Mouse (Mus musculus) ES-Bruce4 (cell line): ENCODE data around the gene Mfsd10. TPM values are rescaled to one million over a fixed set of nuclear protein-coding genes. Genes with fewer than 3 reads are reported as not detected.

ENCODE experiments used
- H3K27ac ChIP-seq: 2 replicates; pipeline ENCODE4 v1.5.1; 2012; ENCODE audit warnings: low read length, inconsistent platforms; ENCODE audit not compliant: insufficient read depth
- H3K27me3 ChIP-seq: 2 replicates; pipeline ENCODE4 v1.6.1; 2012; ENCODE audit warnings: mild to moderate bottlenecking, low read length, inconsistent platforms; ENCODE audit not compliant: control insufficient read depth, poor library complexity, insufficient read depth, severe bottlenecking
- H3K36me3 ChIP-seq: 2 replicates; pipeline ENCODE4 v1.6.1; 2012; ENCODE audit warnings: inconsistent platforms, mild to moderate bottlenecking, low read length, moderate library complexity; ENCODE audit not compliant: control insufficient read depth, poor library complexity, insufficient read depth, severe bottlenecking
- H3K4me1 ChIP-seq: one replicate; pipeline ENCODE4 v1.8.1; 2011; ENCODE audit warnings: low read length; ENCODE audit not compliant: control insufficient read depth, insufficient read depth
- H3K4me3 ChIP-seq: 2 replicates; pipeline ENCODE4 v1.5.1; 2011; ENCODE audit warnings: low read depth, mild to moderate bottlenecking, low read length
- H3K9ac ChIP-seq: 2 replicates; pipeline ENCODE4 v1.6.1; 2012; ENCODE audit warnings: low read depth, mild to moderate bottlenecking, inconsistent platforms; ENCODE audit not compliant: poor library complexity, severe bottlenecking
- H3K9me3 ChIP-seq: replicated peaks from 2 replicates; pipeline ENCODE4 v1.6.1; 2012; ENCODE audit warnings: mild to moderate bottlenecking, low read length, inconsistent platforms; ENCODE audit not compliant: control insufficient read depth, poor library complexity, insufficient read depth, severe bottlenecking
- CTCF ChIP-seq: IDR thresholded peaks from one replicate; pipeline ENCODE4 v1.8.1; 2011; ENCODE audit warnings: low read depth, low read length
- EP300 ChIP-seq: IDR thresholded peaks from 2 replicates; pipeline ENCODE4 v1.6.1; 2011; ENCODE audit warnings: low read depth, low read length; ENCODE audit not compliant: insufficient read depth
- POLR2A ChIP-seq: IDR thresholded peaks from one replicate; pipeline ENCODE4 v1.8.1; 2011; ENCODE audit warnings: low read length; ENCODE audit not compliant: insufficient read depth
- polyA plus RNA-seq: library from polyadenylated mRNA; stranded (reverse); fragments of >200 nt; gene quantifications from 2 replicates; pipeline ENCODE4 v1.2.4, GENCODE M21; 2011; ENCODE audit warnings: low read depth; ENCODE audit not compliant: missing spikeins, insufficient read depth, insufficient read length

Gene Mfsd10
- polyA plus RNA-seq: 70.1 and 91.6 TPM in 2 replicates

- no peaks in the 10 kb centered on the region for H3K27me3 ChIP-seq
- TF ChIP-seq CTCF (peak; percentile 29), EP300 (peak; percentile 34; the same call in 1 of the 2 replicates), POLR2A (peak; percentile 81)
- H3K36me3 ChIP-seq: peaks cover 29% of the 10 kb centered on the region
- peak within 1 kb of the TSS; percentile 51 for H3K4me3 ChIP-seq
- peaks cover 9% of the 10 kb centered on the region for H3K4me1 ChIP-seq
- H3K9ac ChIP-seq: peak within 1 kb of the TSS; percentile 25
- H3K9me3 ChIP-seq: no peaks in the 10 kb centered on the region
- H3K27ac ChIP-seq: peak within 1 kb of the TSS; percentile 81
These were observed at the start of gene Mfsd10 for GRCm38 (mm10) chr5:34636481-34637287. Gene Mfsd10 (minus strand): TSS chr5:34637212.

GRCm38 (mm10) chr5:34670280-34670679 lies 33.3 kb upstream of the Mfsd10 start:
- no peak overlapping the region for H3K27ac ChIP-seq
- no peaks in the 10 kb centered on the region for H3K4me1 ChIP-seq
- no peaks in the 10 kb centered on the region for H3K27me3 ChIP-seq
- TF ChIP-seq CTCF (peak; percentile 5), POLR2A (no peak)
- H3K9ac ChIP-seq: no peak overlapping the region
- H3K36me3 ChIP-seq: no peaks in the 10 kb centered on the region
- H3K9me3 ChIP-seq: no peaks in the 10 kb centered on the region
- no peak overlapping the region for H3K4me3 ChIP-seq

GRCm38 (mm10) chr5:34669493-34669892 lies 32.5 kb upstream of the Mfsd10 start:
- Histone ChIP-seq H3K4me1 (no peaks in the 10 kb centered on the region), H3K27me3 (no peaks in the 10 kb centered on the region), H3K4me3 (no peak overlapping the region), H3K36me3 (no peaks in the 10 kb centered on the region; the same call in 1 of the 2 replicates), H3K27ac (no peak overlapping the region), H3K9me3 (no peaks in the 10 kb centered on the region), H3K9ac (no peak overlapping the region)
- TF ChIP-seq POLR2A (no peak), CTCF (no peak), EP300 (no peak)

- Histone ChIP-seq H3K27me3 (no peaks in the 10 kb centered on the region), H3K36me3 (peaks cover under 1% of the 10 kb centered on the region; the same call in 1 of the 2 replicates), H3K4me1 (no peaks in the 10 kb centered on the region), H3K4me3 (no peak overlapping the region), H3K9ac (no peak overlapping the region), H3K27ac (no peak overlapping the region), H3K9me3 (no peaks in the 10 kb centered on the region)
- TF ChIP-seq POLR2A: no peak
- no peak for TF ChIP-seq EP300
- no peak for TF ChIP-seq CTCF
These were observed 26.2 kb upstream of the Mfsd10 start for GRCm38 (mm10) chr5:34663231-34663630.

- H3K9ac ChIP-seq: no peak overlapping the region
These were observed 24.9 kb upstream of the Mfsd10 start for GRCm38 (mm10) chr5:34661909-34662308.

GRCm38 (mm10) chr5:34660591-34661130 lies 23.6 kb upstream of the Mfsd10 start:
- Histone ChIP-seq H3K36me3 (peaks cover 18% of the 10 kb centered on the region), H3K4me3 (peak overlapping the region; percentile 81), H3K9me3 (no peaks in the 10 kb centered on the region), H3K27me3 (no peaks in the 10 kb centered on the region), H3K4me1 (no peaks in the 10 kb centered on the region), H3K9ac (peak overlapping the region; percentile 50), H3K27ac (peak overlapping the region; percentile 1; the same call in 1 of the 2 replicates)
- TF ChIP-seq POLR2A (no peak), CTCF (no peak), EP300 (no peak)

More at GRCm38 (mm10) chr5:34661909-34662308, 24.9 kb upstream of the Mfsd10 start:
- Histone ChIP-seq H3K36me3 (peaks cover 10% of the 10 kb centered on the region), H3K27me3 (no peaks in the 10 kb centered on the region), H3K4me1 (no peaks in the 10 kb centered on the region), H3K9me3 (no peaks in the 10 kb centered on the region), H3K4me3 (no peak overlapping the region), H3K27ac (no peak overlapping the region)
- TF ChIP-seq EP300 (no peak), POLR2A (no peak), CTCF (no peak)
